Mouse (Mus musculus) ES-Bruce4 (cell line): ENCODE results near the gene Lsm3. TPM values are rescaled to one million over a fixed set of nuclear protein-coding genes. Genes with fewer than 3 reads are reported as not detected.

Experiments
- H3K27ac ChIP-seq: 2 replicates; pipeline ENCODE4 v1.5.1; 2012; ENCODE audit warnings: low read length, inconsistent platforms; ENCODE audit not compliant: insufficient read depth
- H3K27me3 ChIP-seq: 2 replicates; pipeline ENCODE4 v1.6.1; 2012; ENCODE audit warnings: mild to moderate bottlenecking, low read length, inconsistent platforms; ENCODE audit not compliant: control insufficient read depth, poor library complexity, insufficient read depth, severe bottlenecking
- H3K36me3 ChIP-seq: 2 replicates; pipeline ENCODE4 v1.6.1; 2012; ENCODE audit warnings: inconsistent platforms, mild to moderate bottlenecking, low read length, moderate library complexity; ENCODE audit not compliant: control insufficient read depth, poor library complexity, insufficient read depth, severe bottlenecking
- H3K4me1 ChIP-seq: one replicate; pipeline ENCODE4 v1.8.1; 2011; ENCODE audit warnings: low read length; ENCODE audit not compliant: control insufficient read depth, insufficient read depth
- H3K4me3 ChIP-seq: 2 replicates; pipeline ENCODE4 v1.5.1; 2011; ENCODE audit warnings: low read depth, mild to moderate bottlenecking, low read length
- H3K9ac ChIP-seq: 2 replicates; pipeline ENCODE4 v1.6.1; 2012; ENCODE audit warnings: low read depth, mild to moderate bottlenecking, inconsistent platforms; ENCODE audit not compliant: poor library complexity, severe bottlenecking
- H3K9me3 ChIP-seq: replicated peaks from 2 replicates; pipeline ENCODE4 v1.6.1; 2012; ENCODE audit warnings: mild to moderate bottlenecking, low read length, inconsistent platforms; ENCODE audit not compliant: control insufficient read depth, poor library complexity, insufficient read depth, severe bottlenecking
- CTCF ChIP-seq: IDR thresholded peaks from one replicate; pipeline ENCODE4 v1.8.1; 2011; ENCODE audit warnings: low read depth, low read length
- EP300 ChIP-seq: IDR thresholded peaks from 2 replicates; pipeline ENCODE4 v1.6.1; 2011; ENCODE audit warnings: low read depth, low read length; ENCODE audit not compliant: insufficient read depth
- POLR2A ChIP-seq: IDR thresholded peaks from one replicate; pipeline ENCODE4 v1.8.1; 2011; ENCODE audit warnings: low read length; ENCODE audit not compliant: insufficient read depth
- polyA plus RNA-seq: library from polyadenylated mRNA; stranded (reverse); fragments of >200 nt; gene quantifications from 2 replicates; pipeline ENCODE4 v1.2.4, GENCODE M21; 2011; ENCODE audit warnings: low read depth; ENCODE audit not compliant: missing spikeins, insufficient read depth, insufficient read length

Lsm3 gene
- polyA plus RNA-seq, 1 experiment, result 188 TPM

DNA sequence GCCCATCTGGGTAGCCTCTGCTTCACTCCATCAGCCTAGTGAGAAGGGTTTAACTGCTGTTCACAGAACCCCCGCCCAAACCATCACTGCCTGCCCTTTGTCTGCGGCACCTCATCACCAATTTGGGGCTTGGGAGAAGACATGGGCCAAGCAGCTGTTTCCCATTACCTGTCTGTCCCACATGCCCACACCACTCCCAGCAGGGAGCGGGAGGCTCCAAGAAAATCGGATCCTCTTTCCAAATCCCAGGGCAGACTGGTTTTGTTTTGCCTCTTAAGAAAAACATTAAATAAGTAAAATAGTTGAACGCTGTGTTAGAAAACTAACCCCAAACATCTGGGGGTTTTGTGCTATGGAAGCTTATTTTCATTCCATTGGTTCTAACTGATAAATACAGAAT, 33.9 kb downstream of the Lsm3 start:
- Histone ChIP-seq H3K4me3 (no peak overlapping the region), H3K27ac (no peak overlapping the region), H3K36me3 (no peaks in the 10 kb centered on the region), H3K9ac (no peak overlapping the region), H3K9me3 (no peaks in the 10 kb centered on the region), H3K27me3 (no peaks in the 10 kb centered on the region), H3K4me1 (no peaks in the 10 kb centered on the region)
- TF ChIP-seq POLR2A (no peak), EP300 (no peak), CTCF (no peak)

- Histone ChIP-seq H3K9me3 (no peaks in the 10 kb centered on the region), H3K27me3 (no peaks in the 10 kb centered on the region), H3K9ac (no peak overlapping the region), H3K4me3 (no peak overlapping the region), H3K27ac (no peak overlapping the region), H3K4me1 (no peaks in the 10 kb centered on the region), H3K36me3 (no peaks in the 10 kb centered on the region)
- TF ChIP-seq POLR2A (no peak), CTCF (no peak), EP300 (no peak)
These were observed 35.9 kb downstream of the Lsm3 start for GRCm38 (mm10) chr6:91551671-91552070.

GRCm38 (mm10) chr6:91552693-91553092, 37.0 kb downstream of the Lsm3 start:
- no peaks in the 10 kb centered on the region for H3K27me3 ChIP-seq
- no peak for TF ChIP-seq EP300
- no peak for TF ChIP-seq CTCF
- no peak for TF ChIP-seq POLR2A
- no peaks in the 10 kb centered on the region for H3K36me3 ChIP-seq
- no peak overlapping the region for H3K9ac ChIP-seq
- H3K4me1 ChIP-seq, result no peaks in the 10 kb centered on the region
- H3K9me3 ChIP-seq, result no peaks in the 10 kb centered on the region; the same call in 1 of the 2 replicates
- H3K27ac ChIP-seq, result no peak overlapping the region
- no peak overlapping the region for H3K4me3 ChIP-seq

DNA sequence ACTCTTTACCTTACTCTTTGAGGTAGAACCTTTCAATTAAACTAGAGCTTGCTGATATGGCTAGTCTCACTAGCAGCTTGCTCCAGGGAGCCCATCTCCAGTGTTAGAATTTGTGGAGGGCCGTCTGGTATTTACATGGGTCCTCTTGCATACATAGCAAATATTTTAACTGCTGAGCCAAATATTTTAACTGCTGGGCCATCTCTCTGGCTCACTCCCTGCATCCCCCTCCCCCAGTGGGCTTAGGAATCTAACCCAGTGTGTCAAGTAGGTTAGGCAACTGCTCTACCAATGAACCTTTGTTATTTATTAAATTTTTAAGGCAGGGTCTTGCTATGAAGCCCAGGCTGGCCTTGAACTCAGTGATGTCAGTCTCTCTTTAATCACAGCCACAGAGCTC, 42.8 kb downstream of the Lsm3 start:
- Histone ChIP-seq H3K4me1 (no peaks in the 10 kb centered on the region), H3K4me3 (no peak overlapping the region), H3K36me3 (no peaks in the 10 kb centered on the region), H3K27ac (no peak overlapping the region), H3K9me3 (no peaks in the 10 kb centered on the region; the same call in 1 of the 2 replicates), H3K9ac (no peak overlapping the region), H3K27me3 (no peaks in the 10 kb centered on the region)
- TF ChIP-seq CTCF (no peak), EP300 (no peak), POLR2A (no peak)

GRCm38 (mm10) chr6:91559371-91559770, 43.6 kb downstream of the Lsm3 start:
- Histone ChIP-seq H3K4me1 (no peaks in the 10 kb centered on the region), H3K27ac (no peak overlapping the region), H3K27me3 (no peaks in the 10 kb centered on the region), H3K9me3 (no peaks in the 10 kb centered on the region; the same call in 1 of the 2 replicates), H3K4me3 (no peak overlapping the region), H3K36me3 (no peaks in the 10 kb centered on the region), H3K9ac (no peak overlapping the region)
- TF ChIP-seq POLR2A (no peak), CTCF (no peak), EP300 (no peak)

GRCm38 (mm10) chr6:91560186-91560585, 44.5 kb downstream of the Lsm3 start:
- H3K27ac ChIP-seq, result no peak overlapping the region
- no peak overlapping the region for H3K9ac ChIP-seq
- TF ChIP-seq POLR2A, result no peak
- no peak for TF ChIP-seq CTCF
- no peak for TF ChIP-seq EP300
- H3K4me3 ChIP-seq, result no peak overlapping the region
- H3K4me1 ChIP-seq, result no peaks in the 10 kb centered on the region
- H3K27me3 ChIP-seq, result no peaks in the 10 kb centered on the region
- H3K36me3 ChIP-seq, result no peaks in the 10 kb centered on the region
- H3K9me3 ChIP-seq, result no peaks in the 10 kb centered on the region; the same call in 1 of the 2 replicates
